Mouse (Mus musculus) gastrocnemius, postnatal 10 days (tissue): ENCODE results near the gene Lims1. TPM values are rescaled to one million over a fixed set of nuclear protein-coding genes. Genes with fewer than 3 reads are reported as not detected.

ENCODE experiments used
- DNase-seq: peaks from one replicate; pipeline ENCODE4 v3.0.0; 2021; ENCODE audit warnings: mixed read lengths
- total RNA-seq, 2 experiments: library from RNA; stranded (reverse); gene quantifications; 2 replicates each; pipeline ENCODE4 v1.2.3; 2021

Lims1 gene
- total RNA-seq, 2 experiments from 2014 or later, result 79.4 to 94.4 TPM

- DNase-seq, result no peak
Measured at GRCm38 (mm10) chr10:58447280-58447781, 124.1 kb downstream of the Lims1 start.

- DNase-seq, result no peak
Measured at GRCm38 (mm10) chr10:58451575-58451974, 128.3 kb downstream of the Lims1 start.

GRCm38 (mm10) chr10:58452185-58452584 is 128.9 kb downstream of the Lims1 start:
- DNase-seq, result no peak

GRCm38 (mm10) chr10:58459896-58460295 is 136.6 kb downstream of the Lims1 start:
- DNase-seq, result no peak

Other genes with a start within 250 kb of the Lims1 start
- gene AW822073, start 98.5 kb upstream of the Lims1 start, total RNA-seq, result not detected
- not detected for gene Duxf3, start 90.8 kb upstream of the Lims1 start, total RNA-seq
- gene Gm4981, start 86.8 kb upstream of the Lims1 start, total RNA-seq, result not detected
- gene Gcc2, start 68.0 kb upstream of the Lims1 start, total RNA-seq, result 10 to 100 TPM; 14.8 to 16.9 TPM
- 10 to 100 TPM; 52.6 to 59.6 TPM for gene Ranbp2, start 123.5 kb downstream of the Lims1 start, total RNA-seq
- 1 to 10 TPM in 1 of 2 experiments, under 1 TPM in 1; 0.99 to 1.2 TPM for gene Ccdc138, start 174.5 kb downstream of the Lims1 start, total RNA-seq